Comparison of ENCODE assay signal across 10 mouse cellular contexts in the genomic region with DNA sequence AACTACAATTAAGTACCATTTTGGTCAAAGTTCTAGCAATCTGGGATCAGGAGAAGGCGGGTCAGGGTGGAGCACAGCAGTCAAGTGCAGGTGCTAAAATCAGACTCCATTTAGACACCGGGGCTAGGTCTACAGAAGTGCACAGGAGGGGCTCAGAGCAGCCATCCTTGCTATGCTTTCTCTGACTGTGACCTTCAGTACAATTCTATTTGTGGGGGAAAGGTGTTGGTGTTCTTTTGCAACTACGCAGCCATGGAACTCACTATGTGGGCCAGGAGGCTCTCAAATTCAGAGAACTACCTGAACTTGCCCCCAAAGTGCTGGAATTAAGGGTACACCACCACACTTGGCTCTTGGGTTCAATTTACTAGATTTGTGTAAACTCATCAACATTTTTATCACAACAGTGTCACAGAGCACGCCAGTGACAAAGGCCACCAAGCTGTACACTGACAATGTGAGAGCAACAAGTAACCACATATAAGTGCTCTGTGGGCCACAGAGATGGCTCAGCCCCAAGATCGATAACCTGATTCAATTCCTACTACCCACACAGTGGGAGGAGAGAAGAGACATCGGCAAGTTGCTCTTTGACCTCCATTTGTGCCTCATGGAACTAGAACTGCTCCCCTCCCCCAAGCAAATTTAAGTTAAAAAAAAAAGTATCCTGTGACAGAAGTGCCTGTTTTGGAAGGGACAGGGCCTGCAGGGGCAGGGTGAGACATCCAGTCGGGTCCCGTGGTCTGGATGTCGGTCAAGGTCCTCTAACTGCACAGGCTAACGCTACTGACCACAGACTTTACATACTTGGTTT. TPM values are rescaled to one million over a fixed set of nuclear protein-coding genes. Genes with fewer than 3 reads are reported as not detected.
DNase-seq lines count a peak whose midpoint lies in the region; ATAC-seq lines count a peak whose summit lies in the region.
"Had no signal": no experiment of that assay in that cellular context is flagged by ENCODE, and none has a peak within 500 bp of the region (broad histone marks: within the 10 kb centered on the region; RNA-seq: fewer than 3 reads in every experiment).

No protein-coding gene starts in this region.

- H3K9ac ChIP-seq in kidney, embryonic 16.5 days (replicated peaks; ENCODE audit: low read length), result no peak overlapping the region
- no peak overlapping the region for H3K9ac ChIP-seq in liver, embryonic 13.5 days

- H3K36me3 ChIP-seq in kidney, embryonic 16.5 days (ENCODE audit: insufficient read depth, low read length), result no peaks in the 10 kb centered on the region
- H3K36me3 ChIP-seq in liver, embryonic 13.5 days, result no peaks in the 10 kb centered on the region
- H3K36me3 ChIP-seq: midbrain, embryonic 10.5 days had no signal

- H3K4me3 ChIP-seq in kidney, embryonic 16.5 days (ENCODE audit: low read length), result no peak overlapping the region
- H3K4me3 ChIP-seq in liver, embryonic 13.5 days (replicated peaks), result no peak overlapping the region
- H3K4me3 ChIP-seq: midbrain, embryonic 10.5 days had no signal

- no peaks in the 10 kb centered on the region for H3K9me3 ChIP-seq in kidney, embryonic 16.5 days (ENCODE audit: low read length)
- H3K9me3 ChIP-seq in liver, embryonic 13.5 days (replicated peaks), result no peaks in the 10 kb centered on the region
- H3K9me3 ChIP-seq: midbrain, embryonic 10.5 days had no signal

- peaks cover 4% of the 10 kb centered on the region for H3K4me1 ChIP-seq in kidney, embryonic 16.5 days (ENCODE audit: insufficient read depth, low read length)
- H3K4me1 ChIP-seq in liver, embryonic 13.5 days (replicated peaks), result peaks cover 47% of the 10 kb centered on the region

- ATAC-seq in kidney, embryonic 16.5 days (ENCODE audit: low FRiP score, low TSS enrichment), result no peak
- peak; percentile 59 for ATAC-seq in liver, embryonic 13.5 days (ENCODE audit: low read depth)

- DNase-seq in kidney, adult 11 months, result peak; percentile 20
- peak; percentile 55 for DNase-seq in 3T3-L1 (ENCODE audit: low read depth, low spot score)
- peak; percentile 69 for DNase-seq in adipocyte (ENCODE audit: low spot score)
- no peak for DNase-seq in liver, embryonic 13.5 days
- DNase-seq in right cerebral cortex, adult 2 months (ENCODE audit: low spot score in 2 of 2), result no peak
- no peak for DNase-seq in MN1 (ENCODE audit: low spot score)
- no peak for DNase-seq in urinary bladder, adult 2 months (ENCODE audit: low spot score)
- DNase-seq: cerebellum, adult 9-10 months had no signal

- no peak overlapping the region for H3K27ac ChIP-seq in kidney, embryonic 16.5 days (ENCODE audit: low read length)
- H3K27ac ChIP-seq in liver, embryonic 13.5 days, result peak overlapping the region; percentile 67
- H3K27ac ChIP-seq: midbrain, embryonic 10.5 days had no signal

- H3K4me2 ChIP-seq in kidney, embryonic 16.5 days (replicated peaks; ENCODE audit: low read depth, low read length), result no peak overlapping the region
- no peak overlapping the region for H3K4me2 ChIP-seq in liver, embryonic 13.5 days

- no peaks in the 10 kb centered on the region for H3K27me3 ChIP-seq in kidney, embryonic 16.5 days (ENCODE audit: insufficient read depth, low read length)
- no peaks in the 10 kb centered on the region for H3K27me3 ChIP-seq in liver, embryonic 13.5 days

- 73% methylated on average over 10 of the region's 10 CpGs for WGBS in kidney, embryonic 16.5 days
- WGBS in liver, embryonic 13.5 days (ENCODE audit: insufficient replicate concordance), result 66% methylated on average over 10 of the region's 10 CpGs

RNA-seq across cellular contexts. Expression of a gene that starts 41.6 kb away (rescaled TPM):
- polyA plus RNA-seq in kidney, embryonic 16.5 days (2015; fragmentation: Nextera tagmentation; extraction: Ambion mirVana), result 50.6 and 52.9 TPM in 2 replicates
- polyA plus RNA-seq in liver, embryonic 13.5 days (2015; fragmentation: Nextera tagmentation; extraction: Ambion mirVana), result 13.9 and 15.8 TPM in 2 replicates
- polyA plus RNA-seq in urinary bladder, adult 2 months (2012; rRNA removed), result 20.7 and 21.6 TPM in 2 replicates

RNA-seq across cellular contexts. Expression of a gene that starts 44.1 kb away (rescaled TPM):
- 14.8 and 15.7 TPM in 2 replicates for polyA plus RNA-seq in kidney, embryonic 16.5 days (2015; fragmentation: Nextera tagmentation; extraction: Ambion mirVana)
- polyA plus RNA-seq in liver, embryonic 13.5 days (2015; fragmentation: Nextera tagmentation; extraction: Ambion mirVana), result 5.7 and 6.8 TPM in 2 replicates
- polyA plus RNA-seq in urinary bladder, adult 2 months (2012; rRNA removed), result 19.2 and 25.1 TPM in 2 replicates

Comparison
In these comparisons a context has a peak if more than half of its experiments do, and no peak if none do; other contexts are left out.
1. DNase-seq: peak in kidney, adult 11 months (single experiment), 3T3-L1 (single experiment) and adipocyte (single experiment); none in liver, embryonic 13.5 days (single experiment), right cerebral cortex, adult 2 months (0 of 2), MN1 (single experiment) and urinary bladder, adult 2 months (single experiment).